Mouse (Mus musculus): ENCODE data around the gene Tbl1x. TPM values are rescaled to one million over a fixed set of nuclear protein-coding genes. Genes with fewer than 3 reads are reported as not detected.

Gene Tbl1x
- total RNA-seq (2023) = 10 to 100 TPM; 24.0 to 26.1 TPM

DNA sequence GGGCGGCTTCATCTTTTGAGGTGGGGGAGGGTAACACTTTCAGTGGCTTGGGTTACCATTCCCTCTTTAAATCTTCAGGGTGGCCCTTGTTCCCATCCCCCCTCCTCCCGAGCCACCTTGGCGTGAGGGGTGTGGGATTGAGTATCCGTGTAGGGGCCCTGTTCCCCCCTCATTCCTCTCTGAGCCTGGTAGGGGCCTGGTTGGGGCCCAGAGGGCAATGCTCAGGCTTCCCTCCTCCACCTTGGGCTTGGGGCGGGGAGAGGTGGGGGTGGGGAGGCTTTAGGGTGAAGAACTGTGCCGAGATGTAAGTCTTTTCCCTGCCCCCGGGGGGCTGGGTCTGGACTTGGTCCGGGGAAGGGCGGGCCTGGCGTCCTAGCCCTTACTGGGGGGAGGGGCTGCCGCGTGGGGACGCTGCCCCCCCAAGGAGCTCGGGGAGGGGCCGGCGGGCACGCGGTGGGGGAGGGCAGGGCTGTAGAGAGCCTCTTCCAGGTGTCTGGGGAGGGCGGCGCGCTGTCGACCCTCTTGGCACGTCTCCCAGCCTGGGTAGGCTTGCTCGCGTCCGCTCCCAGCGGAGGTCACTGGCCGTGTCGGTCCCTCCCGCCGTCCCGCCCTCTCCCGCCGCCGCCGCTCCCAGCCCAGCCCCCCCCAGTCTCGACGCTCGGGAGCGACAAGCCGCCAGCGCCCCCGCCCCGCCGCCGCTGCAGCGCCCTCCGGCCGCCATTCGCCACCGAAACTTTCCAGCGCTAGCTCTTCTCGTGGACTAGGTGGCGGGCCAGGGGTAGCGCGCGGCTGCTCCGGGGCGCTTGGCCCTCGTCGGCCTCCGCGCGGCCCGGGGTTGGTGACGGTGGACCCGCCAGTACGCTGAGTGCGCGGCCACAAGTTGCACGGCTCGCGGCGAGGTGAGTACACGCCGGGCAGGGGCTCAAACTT lies at the start of gene Tbl1x:
Tbl1x (plus strand) TSS at position 643 of the 930 bp plus-strand sequence.

Data from neutrophil, adult 59 days (primary cell).